Mouse (Mus musculus) ES-E14 (cell line): ENCODE results near the gene Fam160a2. TPM values are rescaled to one million over a fixed set of nuclear protein-coding genes. Genes with fewer than 3 reads are reported as not detected.
A peak's percentile ranks its signal among the peaks of the same experiment; 100 is the strongest.
"Not testable (repeated sequence)": the region's sequence is repeated elsewhere in the genome, so short reads cannot be mapped to it uniquely, and the experiment has no call there.

Source experiments
- DNase-seq: peaks from one replicate; pipeline ENCODE4 v3.0.0-alpha.2; 2013; ENCODE audit warnings: low read depth, low spot score
- H3K27ac ChIP-seq: 2 replicates; pipeline ENCODE4 v1.5.1; 2012; ENCODE audit warnings: low read depth, mild to moderate bottlenecking, low read length, moderate library complexity, mixed read lengths; ENCODE audit not compliant: poor library complexity, insufficient read depth, severe bottlenecking
- H3K36me3 ChIP-seq: 2 replicates; pipeline ENCODE4 v1.6.1; 2012; ENCODE audit warnings: mild to moderate bottlenecking, low read length, moderate library complexity, mixed read lengths; ENCODE audit not compliant: control insufficient read depth, poor library complexity, insufficient read depth, severe bottlenecking
- H3K4me1 ChIP-seq, 2 experiments: fragments of 150-350 bp in 1 of 2; sonication (generic) in 1 of 2; 2 replicates each; pipeline ENCODE4 v1.6.1; 2012; ENCODE audit warnings: low read length in 2 of 2, mild to moderate bottlenecking in 1 of 2, mixed read lengths in 1 of 2; ENCODE audit not compliant: control insufficient read depth in 2 of 2, insufficient read depth in 2 of 2, poor library complexity in 1 of 2
- H3K4me3 ChIP-seq, 2 experiments: fragments of 150-350 bp in 1 of 2; sonication (generic) in 1 of 2; 2 replicates each; pipeline ENCODE4 v1.5.1; 2012; ENCODE audit warnings: low read length in 2 of 2, low read depth in 1 of 2, mild to moderate bottlenecking in 1 of 2, mixed read lengths in 1 of 2; ENCODE audit not compliant: insufficient read depth in 1 of 2, poor library complexity in 1 of 2, severe bottlenecking in 1 of 2
- H3K9ac ChIP-seq: 2 replicates; pipeline ENCODE4 v1.6.1; 2012; ENCODE audit warnings: low read depth, mild to moderate bottlenecking, low read length, mixed read lengths; ENCODE audit not compliant: poor library complexity, insufficient read depth, severe bottlenecking
- H3K9me3 ChIP-seq: fragments of 150-350 bp; sonication (generic); 2 replicates; pipeline ENCODE4 v1.6.1; 2012; ENCODE audit warnings: low read depth, mild to moderate bottlenecking, low read length; ENCODE audit not compliant: control insufficient read depth, insufficient read depth
- CHD2 ChIP-seq: IDR thresholded peaks from 2 replicates; pipeline ENCODE4 v1.6.1; 2014; ENCODE audit warnings: mild to moderate bottlenecking, low read depth, low read length, inconsistent platforms
- HCFC1 ChIP-seq: IDR thresholded peaks from 2 replicates; pipeline ENCODE4 v1.6.1; 2012; ENCODE audit warnings: low read length, inconsistent platforms, borderline replicate concordance; ENCODE audit not compliant: insufficient read depth
- MAFK ChIP-seq: IDR thresholded peaks from 2 replicates; pipeline ENCODE4 v1.6.1; 2014; ENCODE audit warnings: mild to moderate bottlenecking, low read depth, low read length, inconsistent platforms; ENCODE audit not compliant: insufficient read depth
- ZC3H11A ChIP-seq: IDR thresholded peaks from 2 replicates; pipeline ENCODE4 v1.6.1; 2012; ENCODE audit warnings: low read depth, mild to moderate bottlenecking, inconsistent platforms, low read length, borderline replicate concordance
- ZNF384 ChIP-seq: IDR thresholded peaks from 2 replicates; pipeline ENCODE4 v1.6.1; 2012; ENCODE audit warnings: low read depth, low read length, inconsistent platforms
- in situ Hi-C, 2 experiments: fragments of 600-800 bp; cut with MboI; formaldehyde crosslinking; loops; one replicate each; pipeline ENCODE4 v1.15.1; 2025; ENCODE audit warnings: low sequenced_read_pairs in 2 of 2, inconsistent platforms in 1 of 2; ENCODE audit not compliant: unreplicated experiment in 2 of 2
- total RNA-seq: library from RNA; depleted of rRNA; stranded (reverse); fragments of 300-350 nt; gene quantifications from 2 replicates; pipeline ENCODE4 v1.2.3, GENCODE M21; 2012

Gene Fam160a2
- total RNA-seq, 1 experiment, result 29.9 TPM

DNA sequence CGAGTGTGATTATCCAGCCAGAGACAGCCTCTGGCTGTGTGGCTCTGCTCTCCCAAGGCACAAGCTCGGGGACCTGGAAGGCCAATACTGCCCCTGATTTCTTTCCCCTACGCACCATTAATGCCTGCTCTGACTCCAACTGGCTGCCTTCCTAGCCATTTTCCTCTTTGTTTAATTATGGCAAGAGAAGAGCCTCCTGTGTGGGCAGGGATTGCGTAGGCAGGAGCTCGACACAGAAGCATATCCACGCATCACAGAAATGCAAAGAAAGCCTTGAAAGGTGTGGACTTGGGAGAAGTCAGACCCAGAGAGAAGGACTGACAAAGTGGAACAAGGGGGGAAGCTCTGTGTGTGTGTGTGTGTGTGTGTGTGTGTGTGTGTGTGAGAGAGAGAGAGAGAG, 14.5 kb upstream of the Fam160a2 start:
- Histone ChIP-seq H3K4me1 (no peaks in the 10 kb centered on the region; a peak in 1 of 4 replicates), H3K27ac (no peak overlapping the region), H3K9me3 (no peaks in the 10 kb centered on the region), H3K36me3 (no peaks in the 10 kb centered on the region), H3K4me3 (no peak overlapping the region), H3K9ac (no peak overlapping the region)
- no peak for DNase-seq
- TF ChIP-seq MAFK (no peak), CHD2 (no peak), HCFC1 (no peak), ZNF384 (no peak), ZC3H11A (no peak)
- in situ Hi-C loops, result loop anchor here in 1 of 2 experiments (10.0 kb wide), 1 partner anchor 60 kb away; no protein-coding TSS in a partner anchor

DNA sequence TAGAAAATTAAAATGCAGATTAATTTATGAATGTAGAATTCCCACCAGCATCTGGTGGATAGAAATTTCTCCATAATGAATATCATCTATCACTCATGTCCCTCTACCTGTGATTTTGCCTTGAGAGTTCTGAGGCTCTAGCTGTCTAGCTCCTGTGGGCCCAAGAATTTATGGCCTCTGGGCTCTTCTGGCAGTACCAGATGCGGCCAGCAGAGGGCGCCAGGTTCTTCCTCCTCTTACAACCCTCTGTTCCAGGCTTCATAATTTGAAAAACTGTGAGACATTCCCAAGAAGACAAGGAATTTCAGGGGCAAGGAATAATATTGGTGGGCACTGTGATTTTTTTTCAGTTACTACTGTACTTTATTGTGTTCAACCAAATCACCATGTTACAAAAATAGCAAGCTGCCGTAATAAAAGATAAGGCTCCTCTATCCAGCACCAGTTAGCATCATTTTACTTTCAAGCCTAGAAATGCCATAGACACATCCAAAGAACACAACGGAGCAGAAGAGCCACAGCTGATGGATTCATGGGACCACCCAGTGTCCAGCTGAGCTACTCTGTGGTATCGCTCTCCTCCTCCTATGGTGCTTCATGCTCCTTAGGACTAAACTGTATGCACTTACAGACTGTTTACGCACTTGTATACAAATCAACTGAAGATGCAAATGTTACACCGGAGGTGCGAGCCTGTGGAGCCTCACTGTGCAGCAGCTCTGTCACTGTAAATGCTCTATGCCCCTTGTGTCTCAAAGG, 12.2 kb upstream of the Fam160a2 start:
- DNase-seq, H3K36me3 ChIP-seq, H3K27ac ChIP-seq, H3K9ac ChIP-seq, H3K4me1 ChIP-seq, H3K9me3 ChIP-seq, H3K4me3 ChIP-seq: not testable (repeated sequence)
- in situ Hi-C loops, result loop anchor here in 1 of 2 experiments (10.0 kb wide), 1 partner anchor 63 kb away; no protein-coding TSS in a partner anchor
- TF ChIP-seq ZC3H11A, result peak; percentile 52; the same call in 1 of the 2 replicates

DNA sequence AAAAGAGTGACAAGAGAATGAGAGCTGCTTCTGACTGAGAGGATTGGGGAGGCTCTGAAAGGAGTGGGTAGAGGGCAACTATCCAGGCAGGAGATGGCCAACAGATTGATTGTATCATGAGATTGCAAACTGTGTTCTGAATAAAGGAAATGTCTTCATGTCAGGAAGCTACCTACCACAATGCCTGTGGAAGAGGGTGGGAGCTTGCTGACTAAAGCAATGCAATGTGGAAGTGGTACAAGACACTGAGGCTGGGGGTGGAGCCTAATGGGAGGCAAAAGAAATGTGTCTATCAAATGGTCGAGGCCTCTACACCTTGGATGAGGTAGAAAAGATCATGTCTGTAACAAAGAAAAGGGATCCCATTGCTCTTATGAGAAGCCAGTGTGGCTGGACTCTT, 6.5 kb upstream of the Fam160a2 start:
- H3K9me3 ChIP-seq, result no peaks in the 10 kb centered on the region
- no peak overlapping the region for H3K4me3 ChIP-seq
- no peak for DNase-seq
- H3K36me3 ChIP-seq, result no peaks in the 10 kb centered on the region
- no peak overlapping the region for H3K9ac ChIP-seq
- peaks cover 0 to 9% of the 10 kb centered on the region in 2 experiments; a peak in 2 of 4 replicates for H3K4me1 ChIP-seq
- H3K27ac ChIP-seq, result no peak overlapping the region
- in situ Hi-C loops, result no loop called here
- TF ChIP-seq HCFC1, result no peak
- TF ChIP-seq CHD2, result no peak
- TF ChIP-seq ZC3H11A, result no peak
- no peak for TF ChIP-seq ZNF384
- no peak for TF ChIP-seq MAFK

DNA sequence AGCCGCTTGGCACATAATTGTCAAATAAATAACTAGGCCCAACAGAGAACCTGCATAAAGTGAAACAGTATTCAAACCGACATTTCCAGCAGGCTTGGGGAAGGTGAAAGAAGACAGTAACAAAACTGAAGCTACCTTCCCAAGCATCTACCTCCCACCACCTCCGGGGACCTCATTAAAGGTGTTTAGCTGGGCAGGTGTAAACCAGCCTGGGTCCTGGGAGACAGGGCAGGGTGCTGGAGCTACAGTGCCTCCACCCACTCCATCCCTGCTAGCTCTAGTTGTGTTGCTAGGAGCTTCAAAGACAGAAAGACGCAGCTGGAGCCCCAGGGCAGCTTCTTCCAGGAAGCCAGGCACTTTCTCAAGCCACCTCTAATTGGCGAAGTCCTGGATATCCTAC, 4.4 kb upstream of the Fam160a2 start, which contains the start of gene Cnga4:
Cnga4 (plus strand) TSS at position 301 of the 400 bp plus-strand sequence.
- Histone ChIP-seq H3K36me3 (no peaks in the 10 kb centered on the region), H3K4me1 (peaks cover 4 to 10% of the 10 kb centered on the region in 2 experiments; a peak in 3 of 4 replicates), H3K27ac (no peak within 1 kb of the TSS), H3K4me3 (no peak within 1 kb of the TSS), H3K9ac (no peak within 1 kb of the TSS), H3K9me3 (no peaks in the 10 kb centered on the region)
- no peak for DNase-seq
- in situ Hi-C loops, result no loop called here
- TF ChIP-seq CHD2 (no peak), ZC3H11A (no peak), ZNF384 (no peak), HCFC1 (no peak), MAFK (no peak)
